Mouse (Mus musculus) 416B (cell line): ENCODE results near the gene Npm1.

Experiments used
- DNase-seq: peaks from one replicate; pipeline ENCODE4 v3.0.0; 2011; ENCODE audit warnings: low read depth

The Npm1 gene

DNA sequence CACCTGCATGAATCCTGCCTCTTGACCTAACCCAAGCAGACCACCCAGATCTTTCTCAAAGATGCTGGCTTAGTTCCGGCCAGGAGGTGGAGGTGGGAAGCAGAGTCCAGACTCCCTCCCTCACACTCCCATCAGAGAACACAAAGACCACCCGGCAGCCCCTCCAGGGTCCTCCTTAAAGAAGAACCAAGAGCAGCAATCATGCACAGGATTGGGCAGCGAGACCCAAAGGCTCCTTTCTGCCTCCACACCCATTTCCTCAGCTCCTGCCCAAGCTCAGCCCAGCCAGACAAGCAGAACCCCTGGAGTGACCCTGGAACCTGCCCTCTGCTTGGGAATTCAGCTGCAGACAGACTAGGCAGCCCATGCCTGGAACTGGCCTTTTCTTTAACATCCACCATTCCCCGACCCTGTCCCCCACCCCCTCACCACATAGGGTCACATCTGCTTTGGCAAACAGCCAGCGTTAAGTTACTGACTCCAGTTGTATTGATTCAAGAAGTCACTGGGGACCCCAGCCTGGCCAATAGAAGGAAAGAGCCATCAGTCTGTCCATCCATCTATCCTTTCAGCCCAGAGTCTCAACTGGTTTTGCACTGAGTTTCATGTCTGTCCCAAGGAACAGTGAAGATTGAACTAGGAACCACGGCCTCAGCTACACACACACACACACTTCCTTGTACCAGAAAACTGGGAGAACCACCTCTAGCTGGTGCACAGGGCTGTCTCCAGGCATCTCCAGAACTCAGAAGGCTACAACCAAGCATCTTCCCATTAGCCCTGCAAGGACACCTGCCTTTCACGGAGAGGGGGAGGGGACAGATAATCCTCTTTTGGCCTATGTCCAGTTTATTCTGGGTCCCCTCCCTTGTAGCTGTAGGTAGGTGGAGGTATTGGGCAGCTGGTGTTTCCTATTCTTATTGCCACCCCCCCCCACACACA is 17.5 kb downstream of the Npm1 start:
- no peak for DNase-seq

GRCm38 (mm10) chr11:33143906-33144305 is 19.1 kb downstream of the Npm1 start:
- no peak for DNase-seq

DNA sequence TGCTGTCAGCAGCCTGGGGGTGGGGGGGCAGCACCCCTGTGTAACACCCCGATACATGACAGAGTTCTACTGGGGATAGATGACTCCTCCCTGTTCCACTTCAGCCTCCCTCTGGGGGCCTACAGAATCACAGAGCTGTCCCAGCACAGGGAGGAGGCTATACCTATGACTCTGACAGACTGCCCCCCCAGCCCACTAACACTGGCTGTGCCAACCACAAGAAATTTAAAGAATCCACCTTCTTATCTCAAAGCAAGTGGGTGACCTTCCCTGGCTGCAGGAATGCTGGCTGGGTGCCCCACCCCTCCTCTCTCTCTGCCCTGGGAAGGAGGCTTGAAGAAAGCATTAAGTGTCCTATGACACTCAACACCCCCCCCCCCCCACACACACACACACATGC is 20.2 kb downstream of the Npm1 start:
- no peak for DNase-seq

DNA sequence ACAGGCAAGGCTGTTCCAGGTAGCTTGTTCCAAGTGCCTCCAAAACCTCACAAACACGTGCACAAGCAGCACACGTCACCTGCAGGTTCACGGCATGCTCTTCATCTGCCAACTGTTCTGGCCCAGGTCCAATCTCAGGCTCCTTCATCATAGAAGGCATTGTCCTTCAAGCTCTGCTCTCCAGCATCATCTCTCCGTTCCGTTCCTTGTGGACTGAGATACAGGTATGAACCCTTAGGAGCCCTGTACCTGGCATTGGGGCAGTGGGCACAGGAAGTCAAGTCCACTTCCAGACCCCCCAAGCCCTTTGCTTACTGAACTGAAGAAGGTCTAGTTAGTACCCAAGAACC is 22.9 kb downstream of the Npm1 start:
- no peak for DNase-seq

DNA sequence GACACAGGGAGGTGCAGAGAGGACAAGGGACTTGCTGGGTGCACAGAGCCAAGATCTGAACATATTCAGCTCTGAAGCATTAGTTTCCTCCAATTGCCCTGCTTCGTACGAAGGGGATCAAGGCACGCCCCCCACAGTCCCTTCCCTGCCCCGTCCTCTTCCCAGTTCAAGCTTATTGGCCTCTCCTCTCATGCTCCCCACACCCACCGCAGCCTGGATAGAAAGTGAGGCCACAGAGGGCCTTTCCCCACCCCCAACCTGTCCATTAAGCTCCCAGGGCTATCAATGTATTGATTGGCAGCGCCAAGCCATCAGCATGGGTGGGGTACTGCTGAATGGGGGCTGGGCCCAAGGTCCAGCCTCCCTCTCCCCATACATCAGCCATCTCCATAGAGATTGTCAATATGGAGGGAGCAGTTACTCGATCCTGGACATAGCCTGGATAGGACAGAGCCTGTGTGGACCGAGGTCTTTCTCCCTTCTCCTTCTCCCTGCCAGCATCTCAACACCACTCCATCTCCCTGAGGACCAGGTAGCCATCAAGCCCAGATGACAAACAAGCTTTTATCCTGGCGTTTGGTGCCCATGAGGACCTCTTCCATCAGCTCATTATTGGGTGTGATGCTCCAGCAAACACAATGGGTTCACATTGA is 23.4 kb downstream of the Npm1 start:
- DNase-seq: no peak

- DNase-seq: no peak
Observed at GRCm38 (mm10) chr11:33138686-33139085, 24.3 kb downstream of the Npm1 start.

- no peak for DNase-seq
Observed at GRCm38 (mm10) chr11:33134391-33134986, 28.5 kb downstream of the Npm1 start.

GRCm38 (mm10) chr11:33132619-33133338 is 30.2 kb downstream of the Npm1 start:
- no peak for DNase-seq

DNA sequence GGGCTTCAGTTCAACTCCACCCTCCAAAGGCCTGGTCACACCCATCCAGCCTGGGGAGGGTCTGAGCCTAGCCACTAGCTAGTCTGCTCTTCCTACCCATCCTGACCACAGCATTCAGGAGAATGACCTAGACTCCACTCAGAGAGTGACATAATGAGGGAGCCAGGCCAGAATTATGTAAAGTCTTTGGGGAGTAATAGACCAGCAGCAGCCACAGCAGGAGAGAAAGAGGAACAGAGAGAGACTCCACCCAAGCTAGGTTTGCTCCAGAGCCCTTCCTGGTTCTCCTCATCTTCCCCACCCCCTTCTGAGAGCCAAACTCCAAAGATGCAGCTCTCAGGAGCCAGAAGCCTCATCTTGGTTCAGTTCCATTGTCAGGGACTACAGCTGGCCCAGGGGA is 35.9 kb downstream of the Npm1 start:
- DNase-seq: no peak

DNA sequence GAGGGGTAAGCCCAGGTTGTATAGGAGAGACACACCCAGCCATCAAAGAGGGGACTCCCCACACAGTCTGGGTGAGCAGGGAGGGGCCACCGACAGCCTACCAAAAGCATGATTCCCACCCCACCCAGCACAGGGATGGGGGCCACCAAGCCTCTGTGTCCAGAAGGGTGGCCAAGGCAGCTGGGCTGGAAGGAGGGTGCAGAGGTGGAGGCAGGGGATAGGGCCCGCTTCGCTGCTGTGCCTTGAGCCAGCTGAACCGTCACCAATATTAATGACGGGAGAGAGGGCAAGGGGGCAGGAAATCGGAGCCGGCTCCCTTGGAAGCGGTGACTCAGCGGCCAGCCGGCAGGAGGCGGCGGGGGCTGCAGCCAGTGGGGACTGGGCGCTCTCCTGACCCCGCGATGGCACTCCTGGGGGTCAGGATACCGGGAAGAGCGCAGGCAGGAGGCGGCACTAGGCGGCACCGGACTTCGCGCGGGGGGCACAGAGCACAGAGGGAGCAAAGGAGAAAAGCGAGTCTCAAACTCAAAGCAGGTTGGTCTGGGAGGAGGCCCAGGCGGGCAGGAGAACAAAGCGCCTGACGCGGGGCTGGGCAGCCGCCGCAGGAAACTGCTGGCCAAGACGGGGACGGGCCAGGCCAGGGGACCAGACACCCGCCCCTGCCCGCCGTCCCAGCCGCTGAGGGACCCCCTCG is 40.3 kb downstream of the Npm1 start:
- DNase-seq: no peak

DNA sequence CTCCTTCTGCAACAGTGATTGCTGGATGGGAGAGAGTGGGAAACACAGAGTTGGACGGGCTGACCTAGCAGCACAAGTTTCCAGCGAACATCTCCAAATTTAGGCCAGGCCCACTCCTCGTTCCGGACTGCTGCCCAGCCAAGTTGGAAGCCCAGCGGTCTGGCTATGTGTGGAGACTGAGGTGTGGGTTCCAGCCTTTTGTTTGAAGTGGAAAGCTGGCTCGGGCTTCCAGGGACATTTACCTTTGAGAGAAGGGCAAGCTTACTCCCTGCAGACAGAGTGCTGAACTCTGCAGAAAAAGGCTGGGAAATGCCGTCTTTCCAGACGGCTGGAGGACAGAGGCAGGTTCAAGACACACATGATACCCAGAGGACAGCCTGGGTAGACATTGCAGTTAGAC is 43.5 kb downstream of the Npm1 start:
- no peak for DNase-seq

DNA sequence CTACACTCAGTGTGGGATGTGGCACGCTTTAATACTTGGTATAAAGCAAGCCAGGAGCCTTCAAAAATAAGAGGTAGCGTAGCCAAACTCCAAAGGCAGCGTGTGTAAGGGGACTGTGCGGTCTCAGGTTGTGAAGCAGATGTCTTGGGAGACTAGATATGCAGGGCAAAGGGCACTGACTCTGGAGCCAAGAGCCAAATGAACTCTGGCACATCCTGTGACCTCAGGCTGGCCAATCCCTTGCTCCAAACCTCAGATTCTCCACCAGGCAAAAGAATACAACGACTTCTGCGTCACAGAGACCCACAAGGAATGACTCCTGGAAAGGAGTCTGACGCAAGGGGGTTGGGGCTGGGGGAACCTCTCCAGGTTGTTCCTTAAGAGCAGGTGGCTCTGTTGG is 43.9 kb downstream of the Npm1 start:
- DNase-seq: no peak

DNA sequence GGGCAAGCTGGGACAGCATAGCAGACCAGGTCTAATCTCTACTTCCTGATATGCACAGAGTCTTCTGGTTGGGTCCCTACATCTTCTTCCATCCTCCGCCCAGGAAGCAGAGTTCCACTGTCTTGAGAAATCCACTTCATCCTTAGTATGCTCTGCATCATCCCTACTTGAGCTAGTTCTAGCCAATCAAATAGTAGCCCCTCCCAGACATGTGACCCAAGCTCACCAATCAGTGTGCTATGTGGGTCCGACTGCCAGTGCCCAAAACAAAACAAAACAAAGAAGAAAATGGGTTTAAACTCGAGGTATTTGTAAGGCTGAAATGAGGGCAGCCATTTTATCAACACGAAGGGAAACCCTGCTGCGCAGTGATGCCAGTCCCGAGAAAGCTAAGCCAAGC is 44.5 kb downstream of the Npm1 start:
- DNase-seq: peak; percentile 7

DNA sequence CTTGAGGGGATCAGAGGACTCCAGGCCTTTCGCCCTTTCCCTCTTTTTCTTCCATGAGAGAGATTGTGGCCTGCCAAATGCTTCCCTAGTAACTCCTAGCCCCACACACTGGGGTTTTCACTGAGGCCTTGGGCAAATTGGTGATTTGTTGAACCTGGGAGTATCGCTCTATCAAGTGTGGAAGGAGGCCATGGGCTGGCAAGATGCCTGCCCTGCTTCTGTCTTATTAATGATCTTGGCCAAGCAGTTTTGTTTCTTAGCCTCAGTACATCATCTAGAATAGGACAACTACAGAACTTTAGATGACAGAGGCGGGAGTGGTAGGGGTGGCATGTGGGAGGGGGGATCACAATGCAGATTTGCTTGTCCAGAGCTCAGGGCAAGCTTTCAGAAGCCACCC is 47.2 kb downstream of the Npm1 start:
- no peak for DNase-seq

DNA sequence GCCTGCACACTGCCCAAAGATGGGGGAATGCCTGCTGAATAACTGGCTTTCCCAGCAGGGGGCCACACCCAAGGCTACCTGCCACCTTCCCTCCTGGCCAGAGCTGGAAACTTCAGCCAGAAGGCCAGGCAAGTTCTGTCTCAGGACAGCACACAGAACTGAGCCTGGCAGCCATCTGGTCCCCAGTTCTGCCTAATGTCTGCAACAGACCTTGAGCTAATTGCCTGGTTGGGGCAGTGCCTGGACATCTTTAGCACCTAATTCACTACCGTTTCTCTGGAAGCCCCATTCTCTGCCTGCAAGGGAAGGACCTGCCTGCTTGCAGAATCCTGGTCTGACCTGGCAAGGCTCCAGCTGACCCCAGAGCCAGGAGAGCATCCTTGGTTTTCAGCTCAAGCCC is 50.6 kb downstream of the Npm1 start:
- DNase-seq: no peak

DNA sequence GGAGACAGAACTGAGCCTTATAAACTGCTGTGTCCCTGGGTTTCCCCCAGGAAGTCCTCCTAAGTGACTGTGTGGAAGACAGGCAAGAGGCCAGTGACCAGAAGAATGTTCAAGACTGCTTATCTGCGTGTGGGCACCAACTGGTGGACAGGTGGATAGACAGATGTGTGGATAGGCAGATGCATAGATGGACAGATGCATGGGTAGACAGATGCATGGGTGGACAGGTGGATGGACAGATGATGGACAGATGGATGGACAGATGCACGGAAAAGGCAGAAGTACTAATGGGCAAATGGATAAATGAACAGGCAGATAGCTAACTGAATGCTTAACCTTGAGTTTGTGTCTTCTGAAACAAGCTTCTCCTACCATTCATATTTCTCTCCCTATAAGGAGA is 52.9 kb downstream of the Npm1 start:
- no peak for DNase-seq

GRCm38 (mm10) chr11:33107540-33107939 is 55.5 kb downstream of the Npm1 start:
- DNase-seq: no peak

DNA sequence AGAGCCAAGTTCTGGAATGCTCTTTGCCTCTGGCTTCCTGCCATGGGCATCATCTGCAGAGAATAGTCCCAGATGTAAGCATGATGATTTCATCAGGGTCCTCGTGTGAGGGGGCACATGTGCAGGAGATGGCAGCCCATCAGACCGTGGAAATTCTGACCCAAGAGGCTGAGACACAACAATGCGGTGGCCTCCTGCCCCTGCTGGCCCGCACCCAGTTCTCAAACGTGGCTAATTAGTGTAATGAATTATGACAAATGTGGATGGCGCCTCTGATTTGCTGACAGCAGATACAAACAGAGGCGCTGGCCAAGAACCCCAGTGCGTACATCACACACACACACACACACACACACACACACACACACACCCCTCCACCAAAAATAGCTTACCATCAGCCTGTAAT is 58.1 kb downstream of the Npm1 start:
- DNase-seq: no peak

- no peak for DNase-seq
Observed at GRCm38 (mm10) chr11:33103291-33103943, 59.6 kb downstream of the Npm1 start.
